Mouse (Mus musculus): ENCODE data around the gene Grip1. TPM values are rescaled to one million over a fixed set of nuclear protein-coding genes. Genes with fewer than 3 reads are reported as not detected.

The Grip1 gene
- total RNA-seq, 1 experiment from 2014 or later, result not detected

- ATAC-seq (ENCODE audit: extremely low read depth, insufficient number of reproducible peaks, low FRiP score, poor library complexity, severe bottlenecking), result no peak
These were observed 398.0 kb downstream of the Grip1 start for GRCm38 (mm10) chr10:119851594-119851993.

GRCm38 (mm10) chr10:119852582-119853135 lies 399.0 kb downstream of the Grip1 start:
- no peak for ATAC-seq (ENCODE audit: extremely low read depth, insufficient number of reproducible peaks, low FRiP score, poor library complexity, severe bottlenecking)

GRCm38 (mm10) chr10:119867726-119868125 lies 414.1 kb downstream of the Grip1 start:
- ATAC-seq (ENCODE audit: extremely low read depth, insufficient number of reproducible peaks, low FRiP score, poor library complexity, severe bottlenecking), result no peak

DNA sequence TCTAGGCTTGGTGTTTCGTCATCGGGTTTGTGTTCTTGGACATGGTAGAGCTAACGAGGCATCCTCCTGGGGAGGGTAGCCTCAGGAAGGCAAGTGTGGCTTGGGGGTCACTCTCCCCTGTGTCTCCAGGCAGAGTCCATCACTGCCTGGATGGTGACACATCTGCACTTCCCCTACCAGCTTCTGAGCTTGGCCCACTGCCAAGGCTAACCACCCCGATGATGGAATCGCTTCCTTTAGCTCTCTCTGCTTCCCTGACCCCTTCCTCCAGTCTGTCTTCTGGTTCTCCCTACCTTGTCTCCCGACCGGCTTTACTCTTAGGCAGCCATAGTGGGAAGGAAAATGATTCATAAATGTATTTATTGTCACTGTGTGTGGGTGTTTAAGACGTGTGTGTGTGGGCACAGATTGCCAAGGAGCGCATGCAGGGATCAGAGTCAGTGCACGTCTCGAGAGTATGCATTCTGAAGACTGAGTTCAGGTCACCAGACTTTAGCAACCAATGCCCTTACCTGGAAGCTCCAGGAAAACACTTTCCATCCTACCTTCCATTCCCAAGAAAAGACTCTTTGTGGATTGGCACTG lies 415.5 kb downstream of the Grip1 start:
- no peak for ATAC-seq (ENCODE audit: extremely low read depth, insufficient number of reproducible peaks, low FRiP score, poor library complexity, severe bottlenecking)

GRCm38 (mm10) chr10:119876721-119877120 lies 423.1 kb downstream of the Grip1 start:
- ATAC-seq (ENCODE audit: extremely low read depth, insufficient number of reproducible peaks, low FRiP score, poor library complexity, severe bottlenecking), result no peak

DNA sequence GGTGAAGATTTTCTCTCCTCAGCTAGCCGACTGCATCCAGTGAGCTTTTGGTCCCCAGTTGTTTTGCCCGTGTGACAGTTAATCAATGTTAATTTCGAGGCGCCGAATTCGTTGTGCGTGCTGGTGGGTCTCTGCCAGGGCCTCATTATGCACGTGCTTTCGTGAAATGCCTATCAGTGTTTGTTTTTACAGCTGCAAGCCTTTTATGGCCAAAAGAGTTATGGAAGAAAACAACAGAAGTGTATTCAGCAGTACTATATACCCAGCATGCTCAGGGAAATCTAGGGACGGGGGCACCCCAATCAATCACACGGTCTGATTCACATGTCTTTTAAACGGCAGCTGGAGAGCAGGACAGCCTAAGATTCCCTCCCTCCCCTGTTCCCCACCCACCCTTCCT lies 424.7 kb downstream of the Grip1 start:
- ATAC-seq (ENCODE audit: extremely low read depth, insufficient number of reproducible peaks, low FRiP score, poor library complexity, severe bottlenecking), result no peak

DNA sequence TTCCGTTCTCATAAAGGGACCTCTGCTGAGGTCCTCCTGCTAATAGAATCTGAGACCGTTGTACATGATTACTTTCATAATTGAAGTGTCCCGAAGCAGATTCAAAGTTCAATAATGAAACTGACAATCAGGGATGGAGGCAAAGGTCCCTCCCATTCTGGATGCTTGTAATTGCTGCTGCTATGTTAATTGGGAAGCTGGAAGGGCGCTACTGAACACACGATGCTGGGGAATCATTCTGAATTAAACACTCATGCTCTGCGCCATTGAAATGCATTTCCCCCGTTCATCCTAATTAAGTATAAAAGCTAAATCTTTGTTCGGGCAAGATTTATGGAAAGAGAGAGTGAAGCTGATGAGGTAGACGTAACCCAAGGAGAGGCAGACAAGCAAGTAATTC lies 431.0 kb downstream of the Grip1 start:
- no peak for ATAC-seq (ENCODE audit: extremely low read depth, insufficient number of reproducible peaks, low FRiP score, poor library complexity, severe bottlenecking)

GRCm38 (mm10) chr10:119885563-119885962 lies 431.9 kb downstream of the Grip1 start:
- no peak for ATAC-seq (ENCODE audit: extremely low read depth, insufficient number of reproducible peaks, low FRiP score, poor library complexity, severe bottlenecking)

DNA sequence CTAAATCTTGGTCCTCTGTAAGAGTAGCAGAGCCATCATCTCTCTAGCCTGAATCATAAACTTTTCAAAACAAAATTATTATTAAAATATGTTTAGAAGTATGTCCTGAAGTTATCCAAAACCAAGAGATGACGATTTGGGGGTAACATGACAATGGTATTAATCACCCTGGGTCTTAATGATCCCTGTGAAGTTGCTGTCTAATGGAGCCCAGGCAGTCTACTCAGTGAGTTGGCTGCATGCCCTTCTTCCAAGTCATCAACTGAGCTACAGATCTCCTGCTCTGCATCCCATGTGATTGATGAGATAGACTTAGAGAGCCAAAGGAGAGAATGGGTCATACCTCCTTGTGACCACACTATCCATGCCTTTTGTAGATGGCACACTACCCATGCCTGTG lies 433.1 kb downstream of the Grip1 start:
- ATAC-seq (ENCODE audit: extremely low read depth, insufficient number of reproducible peaks, low FRiP score, poor library complexity, severe bottlenecking), result no peak

DNA sequence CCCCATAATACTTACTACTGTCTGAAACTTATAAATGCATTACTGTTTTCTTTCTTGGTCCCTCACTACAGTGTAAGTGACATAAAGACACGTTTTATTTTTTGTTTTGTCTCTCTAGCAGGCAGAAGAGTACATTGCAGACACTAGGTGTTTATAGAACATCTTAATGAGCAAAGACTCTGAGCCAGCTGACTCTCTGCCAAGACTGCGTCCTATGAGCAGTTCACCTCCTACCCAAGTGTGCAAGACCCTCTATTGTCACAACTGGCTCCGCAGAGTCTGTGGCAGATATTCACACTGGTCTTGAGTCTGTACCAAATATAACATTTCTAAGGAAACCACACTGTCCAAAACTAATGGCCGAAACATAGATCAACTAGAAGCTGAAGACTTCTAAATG lies 449.1 kb downstream of the Grip1 start:
- ATAC-seq (ENCODE audit: extremely low read depth, insufficient number of reproducible peaks, low FRiP score, poor library complexity, severe bottlenecking), result no peak

DNA sequence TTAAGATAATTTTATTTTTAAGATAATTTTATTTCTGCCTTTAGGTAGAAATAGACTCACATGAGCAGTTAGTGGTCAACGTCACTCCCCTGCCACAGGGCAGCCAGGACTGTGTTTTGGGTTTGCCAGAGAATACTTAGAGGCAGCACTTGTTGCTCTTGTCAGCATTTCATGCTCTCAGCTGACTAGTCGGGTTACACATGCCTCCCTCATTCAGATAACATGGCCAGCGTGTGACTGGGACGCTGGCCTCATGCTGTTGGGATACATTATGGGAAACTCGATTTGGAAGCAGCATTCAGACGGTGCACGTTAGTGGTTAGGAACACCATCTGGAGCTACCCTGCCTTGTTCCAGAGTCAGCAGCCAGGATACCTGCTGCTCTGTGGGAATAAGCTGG lies 453.2 kb downstream of the Grip1 start:
- ATAC-seq (ENCODE audit: extremely low read depth, insufficient number of reproducible peaks, low FRiP score, poor library complexity, severe bottlenecking), result no peak

DNA sequence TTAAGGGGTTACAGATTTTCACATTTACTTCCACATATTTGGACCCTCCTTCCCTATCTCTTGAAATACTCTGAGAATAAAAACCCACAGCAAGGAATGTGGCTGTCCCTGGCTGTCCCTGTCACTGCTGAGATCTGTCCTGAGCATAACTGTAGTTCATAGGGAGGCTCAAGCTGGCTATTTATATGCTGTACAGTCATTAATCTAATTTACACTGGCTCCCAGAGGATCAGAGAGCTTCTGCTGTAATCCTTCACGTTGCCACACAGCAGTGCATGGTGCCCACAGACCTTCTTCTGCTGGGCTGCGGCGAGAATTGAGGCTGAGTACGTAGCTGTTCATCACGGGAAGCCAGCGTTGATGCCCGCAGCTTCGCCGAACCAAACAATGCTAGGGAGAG lies 464.4 kb downstream of the Grip1 start:
- no peak for ATAC-seq (ENCODE audit: extremely low read depth, insufficient number of reproducible peaks, low FRiP score, poor library complexity, severe bottlenecking)

GRCm38 (mm10) chr10:119927963-119928362 lies 474.3 kb downstream of the Grip1 start:
- no peak for ATAC-seq (ENCODE audit: extremely low read depth, insufficient number of reproducible peaks, low FRiP score, poor library complexity, severe bottlenecking)

- ATAC-seq (ENCODE audit: extremely low read depth, insufficient number of reproducible peaks, low FRiP score, poor library complexity, severe bottlenecking), result no peak
These were observed 475.3 kb downstream of the Grip1 start for GRCm38 (mm10) chr10:119928921-119929320.

GRCm38 (mm10) chr10:119932794-119933193 lies 479.2 kb downstream of the Grip1 start:
- ATAC-seq (ENCODE audit: extremely low read depth, insufficient number of reproducible peaks, low FRiP score, poor library complexity, severe bottlenecking), result no peak

- ATAC-seq (ENCODE audit: extremely low read depth, insufficient number of reproducible peaks, low FRiP score, poor library complexity, severe bottlenecking), result no peak
These were observed 479.7 kb downstream of the Grip1 start for GRCm38 (mm10) chr10:119933362-119933761.

- ATAC-seq (ENCODE audit: extremely low read depth, insufficient number of reproducible peaks, low FRiP score, poor library complexity, severe bottlenecking), result no peak
These were observed 481.6 kb downstream of the Grip1 start for GRCm38 (mm10) chr10:119935231-119935630.

DNA sequence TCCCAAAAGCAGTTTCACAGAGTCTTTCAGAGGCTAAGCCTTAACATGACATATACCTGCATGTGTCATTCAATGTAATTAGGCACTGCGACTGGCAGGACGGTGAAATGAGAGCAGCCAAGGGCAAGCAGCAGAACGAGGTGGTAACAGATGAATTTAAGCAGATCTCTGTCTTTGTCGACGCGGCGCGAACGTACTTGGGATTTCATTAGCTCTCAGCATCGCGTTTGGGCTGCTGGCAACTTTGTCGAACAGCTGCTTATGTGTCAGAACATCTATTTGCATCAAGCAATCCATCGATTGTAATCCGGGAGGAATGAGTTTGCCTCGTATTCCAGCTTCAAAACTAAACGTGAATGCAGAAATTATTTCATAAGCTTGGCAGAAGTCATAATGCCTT lies 483.9 kb downstream of the Grip1 start:
- ATAC-seq (ENCODE audit: extremely low read depth, insufficient number of reproducible peaks, low FRiP score, poor library complexity, severe bottlenecking), result no peak

DNA sequence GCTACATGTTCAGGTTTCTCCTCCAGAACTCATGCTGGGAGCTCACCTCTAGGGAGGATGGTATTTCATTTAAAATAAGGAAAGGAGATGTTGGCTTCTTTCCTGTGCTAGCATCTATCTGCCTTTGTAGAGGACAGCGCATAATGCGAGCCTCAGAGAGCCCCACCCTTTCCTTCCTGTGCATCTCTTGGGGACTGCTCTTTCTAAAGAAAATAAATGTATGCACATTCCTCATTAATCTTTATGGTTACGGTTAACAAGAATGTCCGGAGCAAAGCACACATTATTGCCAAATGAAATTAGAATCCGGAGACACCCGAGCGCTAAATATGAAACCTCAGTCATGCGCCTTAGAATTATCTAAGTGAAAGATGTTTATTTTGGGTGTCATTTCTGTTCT lies 490.3 kb downstream of the Grip1 start:
- no peak for ATAC-seq (ENCODE audit: extremely low read depth, insufficient number of reproducible peaks, low FRiP score, poor library complexity, severe bottlenecking)

- ATAC-seq (ENCODE audit: extremely low read depth, insufficient number of reproducible peaks, low FRiP score, poor library complexity, severe bottlenecking), result no peak
These were observed 497.8 kb downstream of the Grip1 start for GRCm38 (mm10) chr10:119951460-119951859.

DNA sequence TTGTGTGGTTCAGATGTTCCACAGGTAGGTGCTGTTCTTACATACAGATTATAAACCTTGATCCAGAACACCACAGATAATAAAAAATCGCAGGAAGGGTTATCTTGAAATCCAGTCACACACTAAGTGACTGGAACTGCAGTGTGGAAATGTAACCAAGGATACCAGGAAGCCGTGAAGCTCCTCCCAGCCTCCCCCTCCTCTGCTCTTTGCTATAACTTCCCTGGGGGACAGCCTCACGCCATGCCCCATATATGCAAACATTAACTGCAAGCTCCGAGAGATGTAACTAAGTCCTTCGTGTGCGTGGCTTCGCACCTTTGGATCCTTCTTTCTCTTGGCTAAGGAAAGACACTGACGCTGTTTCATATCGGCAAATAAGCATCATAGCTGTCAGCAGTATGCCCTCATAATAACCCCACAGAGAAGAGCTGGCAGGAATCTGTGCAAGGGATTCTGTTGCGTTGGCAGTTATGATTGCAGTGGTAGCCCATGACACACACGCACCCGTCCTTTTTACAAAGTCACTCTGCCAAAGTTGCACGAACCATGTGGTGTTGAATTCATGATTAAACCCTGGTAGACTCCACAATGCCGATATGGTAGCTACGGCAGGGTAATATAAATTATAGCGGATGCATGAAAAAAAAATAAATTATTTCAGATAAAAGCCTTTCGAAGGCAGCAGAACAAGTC lies 503.8 kb downstream of the Grip1 start:
- ATAC-seq (ENCODE audit: extremely low read depth, insufficient number of reproducible peaks, low FRiP score, poor library complexity, severe bottlenecking), result no peak
